Comparison of ENCODE assay signal across 28 mouse cellular contexts in genomic region chr1:86199026-86199425, GRCm38 (mm10).
"Had no signal": no experiment of that assay in that cellular context is flagged by ENCODE, and none has a peak within 500 bp of the region (broad histone marks: within the 10 kb centered on the region; RNA-seq: fewer than 3 reads in every experiment).

No protein-coding gene starts in this region.

- ATAC-seq: forebrain, embryonic 13.5 days; forebrain, embryonic 14.5 days; forebrain, embryonic 15.5 days; forebrain, embryonic 16.5 days; forebrain, postnatal 0 days had no signal

- H3K27me3 ChIP-seq: embryonic facial prominence, embryonic 12.5 days; embryonic facial prominence, embryonic 13.5 days; embryonic facial prominence, embryonic 15.5 days; forebrain, embryonic 12.5 days; forebrain, embryonic 13.5 days; forebrain, embryonic 15.5 days had no signal

- H3K27ac ChIP-seq: embryonic facial prominence, embryonic 12.5 days; embryonic facial prominence, embryonic 13.5 days; embryonic facial prominence, embryonic 15.5 days; forebrain, embryonic 10.5 days; forebrain, embryonic 12.5 days; forebrain, embryonic 13.5 days; forebrain, embryonic 15.5 days; gastrocnemius, adult 2 months; heart, adult 2 months had no signal

- H3K9ac ChIP-seq: embryonic facial prominence, embryonic 12.5 days; embryonic facial prominence, embryonic 13.5 days; embryonic facial prominence, embryonic 15.5 days; forebrain, embryonic 12.5 days; forebrain, embryonic 13.5 days; forebrain, embryonic 15.5 days; forebrain, postnatal 0 days had no signal

- H3K4me1 ChIP-seq: embryonic facial prominence, embryonic 12.5 days; embryonic facial prominence, embryonic 13.5 days; embryonic facial prominence, embryonic 15.5 days; forebrain, embryonic 10.5 days; forebrain, embryonic 12.5 days; forebrain, embryonic 13.5 days; forebrain, embryonic 15.5 days had no signal

- H3K4me3 ChIP-seq: embryonic facial prominence, embryonic 12.5 days; embryonic facial prominence, embryonic 13.5 days; embryonic facial prominence, embryonic 15.5 days; erythroblast, embryonic 14.5 days; forebrain, embryonic 10.5 days; forebrain, embryonic 12.5 days; forebrain, embryonic 13.5 days; forebrain, embryonic 15.5 days; gastrocnemius, adult 2 months; heart, adult 2 months had no signal

- H3K9me3 ChIP-seq: embryonic facial prominence, embryonic 12.5 days; embryonic facial prominence, embryonic 13.5 days; embryonic facial prominence, embryonic 15.5 days; forebrain, embryonic 10.5 days; forebrain, embryonic 12.5 days; forebrain, embryonic 13.5 days; forebrain, embryonic 15.5 days had no signal

- DNase-seq: cerebellum, adult 18-20 months; cerebellum, adult 2 months; cerebellum, adult 8-10 months; cerebellum, adult 9-10 months; cerebellum, adult 9-11 months; cerebellum, postnatal 14 days; cerebellum, postnatal 25 days; cerebellum, postnatal 36 days; embryo, embryonic 11 days; forebrain, postnatal 0 days; gastrocnemius, adult 2 months; gastrocnemius, postnatal 10 days; gastrocnemius, postnatal 14 days; gastrocnemius, postnatal 25 days; gastrocnemius, postnatal 36 days; heart, adult 11 months; heart, adult 18-20 months; heart, adult 2 months had no signal

- H3K4me2 ChIP-seq: embryonic facial prominence, embryonic 12.5 days; embryonic facial prominence, embryonic 13.5 days; embryonic facial prominence, embryonic 15.5 days; forebrain, embryonic 12.5 days; forebrain, embryonic 13.5 days; forebrain, embryonic 15.5 days had no signal
